Mouse (Mus musculus): Measurements from ENCODE around the gene Flad1. TPM values are rescaled to one million over a fixed set of nuclear protein-coding genes. Genes with fewer than 3 reads are reported as not detected.
A peak's percentile ranks its signal among the peaks of the same experiment; 100 is the strongest.

The Flad1 gene
- polyA plus RNA-seq, 1 experiment: 36.1 TPM

GRCm38 (mm10) chr3:89392871-89393311 lies 18.8 kb downstream of the Flad1 start:
- WGBS: under 1% methylated on average over 20 of the region's 24 CpGs
- H3K4me1 ChIP-seq (ENCODE audit: control insufficient read depth, insufficient read depth, insufficient read length, low read length): peaks cover 14% of the 10 kb centered on the region
- H3K27ac ChIP-seq (ENCODE audit: insufficient read depth, low read depth, low read length): peak overlapping the region; percentile 99
- TF ChIP-seq POLR2A (IDR thresholded peaks at IDR 0.05; ENCODE audit: low read depth, low read length): no peak
- no peak for TF ChIP-seq CTCF (IDR thresholded peaks at IDR 0.05; ENCODE audit: extremely low read depth, insufficient read length, insufficient replicate concordance, low read depth, low read length)
- peak overlapping the region; percentile 86 for H3K4me3 ChIP-seq (ENCODE audit: low read depth, low read length)
- no peaks in the 10 kb centered on the region for H3K27me3 ChIP-seq (ENCODE audit: control insufficient read depth, insufficient read depth, low read length)
- H3K36me3 ChIP-seq (ENCODE audit: control insufficient read depth, insufficient read depth, low read length): peaks cover 9% of the 10 kb centered on the region; the same call in 1 of the 2 replicates

DNA sequence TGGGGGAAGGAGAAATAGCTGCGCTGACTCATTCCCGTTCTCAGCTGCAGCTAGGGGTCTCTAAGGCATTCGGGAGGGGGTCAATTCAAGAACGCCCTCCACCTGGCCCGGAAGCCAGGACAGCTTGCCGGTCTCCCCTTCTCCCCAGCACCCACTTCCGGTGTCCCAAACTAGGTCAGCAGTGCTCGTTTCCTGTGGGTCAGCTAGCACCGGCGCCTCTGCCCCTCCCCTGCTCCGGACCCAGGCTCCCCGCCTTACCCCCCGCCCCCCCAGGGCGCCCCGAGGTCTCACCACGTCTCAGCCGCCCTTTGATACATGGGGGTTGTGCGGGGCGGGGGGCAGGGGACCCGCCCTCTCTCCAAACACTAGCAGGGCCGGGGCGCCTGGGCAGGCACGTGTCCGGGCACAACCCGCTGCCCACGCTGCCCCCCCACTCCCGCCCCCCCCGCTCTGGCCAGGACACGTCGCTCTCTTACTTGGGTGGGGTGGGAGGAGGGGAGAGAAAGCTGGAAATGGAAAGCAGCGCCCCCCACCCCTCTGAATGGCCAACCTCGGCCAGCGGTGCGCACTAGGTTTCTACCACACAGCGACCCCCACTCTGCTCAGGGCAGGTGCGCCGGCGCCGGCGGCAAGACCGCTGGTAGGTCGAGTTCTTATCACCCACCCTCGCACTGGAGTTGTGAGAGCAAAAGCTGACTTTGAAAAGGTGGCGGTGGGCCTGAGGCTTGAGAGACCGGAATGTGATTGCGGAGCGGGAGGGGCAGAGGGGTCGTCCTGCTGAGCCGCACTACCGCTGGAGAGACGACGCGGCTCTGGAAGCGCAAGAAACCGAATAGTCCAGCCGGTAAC lies 19.8 kb downstream of the Flad1 start:
- peaks cover 18% of the 10 kb centered on the region for H3K4me1 ChIP-seq (ENCODE audit: control insufficient read depth, insufficient read depth, insufficient read length, low read length)
- H3K4me3 ChIP-seq (ENCODE audit: low read depth, low read length): peak overlapping the region; percentile 86
- H3K27ac ChIP-seq (ENCODE audit: insufficient read depth, low read depth, low read length): peak overlapping the region; percentile 99
- 0 out of 2 replicates have a peak, but pooled peaks have one; percentile 4 for TF ChIP-seq POLR2A (IDR thresholded peaks at IDR 0.05; ENCODE audit: low read depth, low read length)
- no peak for TF ChIP-seq CTCF (IDR thresholded peaks at IDR 0.05; ENCODE audit: extremely low read depth, insufficient read length, insufficient replicate concordance, low read depth, low read length)
- WGBS: 1% methylated on average over 55 of the region's 56 CpGs
- no peaks in the 10 kb centered on the region for H3K27me3 ChIP-seq (ENCODE audit: control insufficient read depth, insufficient read depth, low read length)
- H3K36me3 ChIP-seq (ENCODE audit: control insufficient read depth, insufficient read depth, low read length): peaks cover 11% of the 10 kb centered on the region; the same call in 1 of the 2 replicates

GRCm38 (mm10) chr3:89390699-89391662 lies 20.7 kb downstream of the Flad1 start:
- peaks cover 20% of the 10 kb centered on the region for H3K36me3 ChIP-seq (ENCODE audit: control insufficient read depth, insufficient read depth, low read length)
- H3K27me3 ChIP-seq (ENCODE audit: control insufficient read depth, insufficient read depth, low read length): no peaks in the 10 kb centered on the region
- TF ChIP-seq POLR2A (IDR thresholded peaks at IDR 0.05; ENCODE audit: low read depth, low read length): no peak
- TF ChIP-seq CTCF (IDR thresholded peaks at IDR 0.05; ENCODE audit: extremely low read depth, insufficient read length, insufficient replicate concordance, low read depth, low read length): no peak
- H3K27ac ChIP-seq (ENCODE audit: insufficient read depth, low read depth, low read length): peak overlapping the region; percentile 98
- peak overlapping the region; percentile 86 for H3K4me3 ChIP-seq (ENCODE audit: low read depth, low read length)
- peaks cover 27% of the 10 kb centered on the region for H3K4me1 ChIP-seq (ENCODE audit: control insufficient read depth, insufficient read depth, insufficient read length, low read length)
- 6% methylated on average over 19 of the region's 19 CpGs for WGBS

- Histone ChIP-seq H3K4me1 (ENCODE audit: control insufficient read depth, insufficient read depth, insufficient read length, low read length) (peaks cover 35% of the 10 kb centered on the region), H3K27ac (ENCODE audit: insufficient read depth, low read depth, low read length) (peak overlapping the region; percentile 98), H3K36me3 (ENCODE audit: control insufficient read depth, insufficient read depth, low read length) (peaks cover 26% of the 10 kb centered on the region), H3K27me3 (ENCODE audit: control insufficient read depth, insufficient read depth, low read length) (no peaks in the 10 kb centered on the region), H3K4me3 (ENCODE audit: low read depth, low read length) (peak overlapping the region; percentile 86)
- TF ChIP-seq POLR2A (IDR thresholded peaks at IDR 0.05; ENCODE audit: low read depth, low read length) (no peak), CTCF (IDR thresholded peaks at IDR 0.05; ENCODE audit: extremely low read depth, insufficient read length, insufficient replicate concordance, low read depth, low read length) (no peak)
- WGBS: 2% methylated on average over 5 of the region's 5 CpGs
These were observed 21.6 kb downstream of the Flad1 start for GRCm38 (mm10) chr3:89390111-89390515.

DNA sequence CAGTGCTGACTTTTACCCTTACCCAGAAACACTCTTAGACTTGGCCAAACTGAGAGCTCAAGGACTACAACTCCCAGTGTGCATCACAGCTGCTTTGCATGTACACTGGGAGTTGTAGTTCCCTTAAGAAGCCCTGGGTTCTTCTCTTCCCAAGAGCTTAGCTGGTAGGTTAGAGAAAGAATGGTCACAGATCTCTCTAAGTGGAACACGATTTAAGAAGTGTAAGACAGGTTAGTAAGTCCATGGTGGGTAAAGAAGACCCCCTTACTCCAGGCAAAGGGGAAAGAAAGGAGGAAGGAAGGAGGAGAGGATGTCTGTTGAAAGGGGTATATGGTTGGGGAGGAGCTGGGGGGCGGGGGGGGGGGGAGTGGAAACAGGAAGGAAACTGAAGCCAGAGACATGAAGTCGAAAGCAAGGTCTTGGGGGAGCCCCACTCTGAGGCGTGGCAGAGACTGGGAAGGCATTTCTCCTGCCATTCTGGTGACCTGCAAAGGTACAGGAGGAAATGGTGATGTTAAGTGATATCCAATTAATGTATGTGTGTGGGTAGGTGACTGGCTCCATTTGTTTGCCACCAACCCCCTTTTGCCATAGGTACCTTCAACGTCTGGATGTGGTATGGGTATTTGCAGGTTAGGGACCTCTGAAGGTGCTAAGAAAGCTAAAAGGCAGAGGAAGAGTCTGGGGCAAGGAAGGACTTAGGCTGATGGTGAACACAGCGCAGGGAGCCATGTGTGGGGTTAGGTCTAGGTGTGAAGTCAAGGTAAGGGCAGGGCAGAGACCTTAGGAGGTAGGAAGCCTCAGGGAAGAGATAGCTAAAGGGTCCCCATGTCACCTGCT lies 22.5 kb downstream of the Flad1 start:
- Histone ChIP-seq H3K27ac (ENCODE audit: insufficient read depth, low read depth, low read length) (peak overlapping the region; percentile 98), H3K27me3 (ENCODE audit: control insufficient read depth, insufficient read depth, low read length) (no peaks in the 10 kb centered on the region), H3K4me1 (ENCODE audit: control insufficient read depth, insufficient read depth, insufficient read length, low read length) (peaks cover 44% of the 10 kb centered on the region), H3K36me3 (ENCODE audit: control insufficient read depth, insufficient read depth, low read length) (peaks cover 35% of the 10 kb centered on the region), H3K4me3 (ENCODE audit: low read depth, low read length) (peak overlapping the region; percentile 86)
- TF ChIP-seq CTCF (IDR thresholded peaks at IDR 0.05; ENCODE audit: extremely low read depth, insufficient read length, insufficient replicate concordance, low read depth, low read length) (no peak), POLR2A (IDR thresholded peaks at IDR 0.05; ENCODE audit: low read depth, low read length) (no peak)
- 24% methylated on average over 5 of the region's 6 CpGs for WGBS

DNA sequence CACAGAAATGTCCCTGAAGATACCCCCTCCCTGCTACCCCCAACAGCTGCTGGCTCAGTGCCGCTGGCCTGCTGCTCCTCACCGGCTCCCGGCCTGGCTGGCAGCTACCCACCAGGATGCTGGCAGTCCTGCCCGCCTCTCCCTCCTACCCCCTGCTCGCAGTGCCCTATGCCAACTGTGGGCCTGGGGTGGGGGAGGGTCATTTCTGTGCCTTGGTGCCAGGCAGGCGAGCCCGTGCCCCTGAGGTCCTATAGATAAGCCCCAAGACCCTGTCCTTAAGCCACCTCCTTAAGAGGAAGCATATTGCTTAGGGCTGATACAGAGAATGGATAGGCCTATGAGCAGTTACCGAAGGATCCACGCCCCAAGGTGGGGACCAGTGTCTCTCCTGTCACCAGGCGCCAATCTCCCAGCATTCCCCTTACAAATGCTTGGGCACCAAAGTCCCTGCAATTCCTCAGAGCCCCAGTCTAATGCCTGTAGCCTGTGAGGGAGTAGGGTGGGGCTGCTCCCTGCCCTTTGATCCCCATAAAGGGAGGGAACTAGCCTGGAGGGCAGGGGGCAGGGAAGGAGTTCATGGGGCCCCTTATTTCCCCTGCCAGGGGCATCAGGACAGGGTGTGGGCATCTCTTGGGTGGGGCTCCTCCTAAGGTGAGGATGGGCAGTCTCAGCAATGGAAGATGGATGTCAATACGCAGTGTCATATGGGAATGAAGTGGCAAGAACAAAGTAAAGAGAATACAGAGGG lies 23.4 kb downstream of the Flad1 start:
- peak overlapping the region; percentile 98 for H3K27ac ChIP-seq (ENCODE audit: insufficient read depth, low read depth, low read length)
- H3K4me3 ChIP-seq (ENCODE audit: low read depth, low read length): peak overlapping the region; percentile 65
- H3K36me3 ChIP-seq (ENCODE audit: control insufficient read depth, insufficient read depth, low read length): peaks cover 39% of the 10 kb centered on the region
- no peaks in the 10 kb centered on the region for H3K27me3 ChIP-seq (ENCODE audit: control insufficient read depth, insufficient read depth, low read length)
- 17% methylated on average over 11 of the region's 11 CpGs for WGBS
- peaks cover 52% of the 10 kb centered on the region for H3K4me1 ChIP-seq (ENCODE audit: control insufficient read depth, insufficient read depth, insufficient read length, low read length)
- peak; percentile 39; the same call in 1 of the 2 replicates for TF ChIP-seq POLR2A (IDR thresholded peaks at IDR 0.05; ENCODE audit: low read depth, low read length)
- TF ChIP-seq CTCF (IDR thresholded peaks at IDR 0.05; ENCODE audit: extremely low read depth, insufficient read length, insufficient replicate concordance, low read depth, low read length): no peak

Measured in small intestine, adult 2 months (tissue).